Mouse (Mus musculus) myocyte (in vitro differentiated cells): ENCODE data around the gene Pax2. TPM values are rescaled to one million over a fixed set of nuclear protein-coding genes. Genes with fewer than 3 reads are reported as not detected.

Source experiments
- H3K27me3 ChIP-seq: one replicate; pipeline ENCODE4 v1.6.1; 2011; ENCODE audit not compliant: control insufficient read depth, insufficient read depth, insufficient read length
- H3K36me3 ChIP-seq: one replicate; pipeline ENCODE4 v1.6.1; 2011; ENCODE audit not compliant: control insufficient read depth, insufficient read depth
- H3K4me2 ChIP-seq: one replicate; pipeline ENCODE4 v1.6.1; 2011; ENCODE audit warnings: low read depth, control low read depth
- H3K4me3 ChIP-seq: one replicate; pipeline ENCODE4 v1.5.1; 2011; ENCODE audit warnings: mild to moderate bottlenecking, control low read depth, moderate library complexity
- H3K79me2 ChIP-seq: one replicate; pipeline ENCODE4 v1.6.1; 2011; ENCODE audit not compliant: control insufficient read depth, insufficient read depth
- H3ac ChIP-seq: one replicate; pipeline ENCODE4 v1.6.1; 2011; ENCODE audit not compliant: control insufficient read depth, insufficient read length
- CEBPB ChIP-seq: IDR thresholded peaks from 2 replicates; pipeline ENCODE4 v1.6.1; 2011; ENCODE audit warnings: mild to moderate bottlenecking, moderate library complexity; ENCODE audit not compliant: poor library complexity, insufficient read depth, severe bottlenecking
- E2F4 ChIP-seq: IDR thresholded peaks from one replicate; pipeline ENCODE4 v1.6.1; 2011; ENCODE audit warnings: mild to moderate bottlenecking, control low read depth, moderate library complexity; ENCODE audit not compliant: insufficient read depth
- MAX ChIP-seq: IDR thresholded peaks from one replicate; pipeline ENCODE4 v1.6.1; 2011; ENCODE audit warnings: low read depth, mild to moderate bottlenecking, control low read depth
- MYOD1 ChIP-seq, 3 experiments: IDR thresholded peaks; one replicate each; pipeline ENCODE4 v1.6.1; 2011; ENCODE audit warnings: control low read depth in 2 of 3, low read depth in 2 of 3, mild to moderate bottlenecking in 2 of 3, moderate library complexity in 1 of 3; ENCODE audit not compliant: insufficient read length in 2 of 3, control insufficient read depth in 1 of 3
- MYOG ChIP-seq, 3 experiments: IDR thresholded peaks; one replicate each; pipeline ENCODE4 v1.6.1; 2011; ENCODE audit warnings: control low read depth in 2 of 3, low read depth in 2 of 3, mild to moderate bottlenecking in 2 of 3; ENCODE audit not compliant: insufficient read length in 2 of 3, control insufficient read depth in 1 of 3, insufficient read depth in 1 of 3
- POLR2A ChIP-seq: IDR thresholded peaks from one replicate; pipeline ENCODE4 v1.6.1; 2011; ENCODE audit warnings: low read depth, mild to moderate bottlenecking, control low read depth, moderate library complexity; ENCODE audit not compliant: insufficient read length
- POLR2AphosphoS2 ChIP-seq: IDR thresholded peaks from one replicate; pipeline ENCODE4 v1.6.1; 2011; ENCODE audit warnings: low read depth, control low read depth; ENCODE audit not compliant: insufficient read length
- REST ChIP-seq: IDR thresholded peaks from one replicate; pipeline ENCODE4 v1.6.1; 2011; ENCODE audit warnings: mild to moderate bottlenecking, control low read depth, moderate library complexity; ENCODE audit not compliant: insufficient read depth, insufficient read length
- SRF ChIP-seq: IDR thresholded peaks from one replicate; pipeline ENCODE4 v1.6.1; 2011; ENCODE audit warnings: low read depth; ENCODE audit not compliant: control insufficient read depth, insufficient read length
- TCF12 ChIP-seq: IDR thresholded peaks from one replicate; pipeline ENCODE4 v1.6.1; 2011; ENCODE audit warnings: mild to moderate bottlenecking, control low read depth; ENCODE audit not compliant: poor library complexity, insufficient read depth, severe bottlenecking
- TCF3 ChIP-seq: IDR thresholded peaks from one replicate; pipeline ENCODE4 v1.6.1; 2011; ENCODE audit warnings: low read depth, control low read depth; ENCODE audit not compliant: insufficient read length
- USF1 ChIP-seq: IDR thresholded peaks from one replicate; pipeline ENCODE4 v1.6.1; 2011; ENCODE audit warnings: low read depth, mild to moderate bottlenecking, control low read depth, moderate library complexity
- polyA plus RNA-seq: library from polyadenylated mRNA; unstranded; fragments of >200 nt; fragmentation: generic; extraction: Trizol; gene quantifications from one replicate; pipeline ENCODE4 v1.2.1, GENCODE M21; 2012; ENCODE audit warnings: missing spikeins

The Pax2 gene
- polyA plus RNA-seq, 1 experiment: not detected

GRCm38 (mm10) chr19:44849465-44849864 lies 93.6 kb downstream of the Pax2 start:
- peaks cover 18% of the 10 kb centered on the region for H3K27me3 ChIP-seq
- TF ChIP-seq POLR2AphosphoS2 (no peak), SRF (no peak), CEBPB (no peak), TCF3 (no peak), MYOG (IDR thresholded peaks at IDR 0.05; ENCODE audit: control insufficient read depth in 1 of 3, insufficient read depth in 1 of 3, insufficient read length in 2 of 3, low read depth in 2 of 3) (no peak), E2F4 (no peak), MYOD1 (IDR thresholded peaks at IDR 0.05; ENCODE audit: control insufficient read depth in 1 of 3, insufficient read length in 2 of 3, low read depth in 2 of 3) (no peak), REST (no peak), USF1 (no peak), POLR2A (no peak), TCF12 (no peak), MAX (no peak)
- no peaks in the 10 kb centered on the region for H3K36me3 ChIP-seq
- H3K4me2 ChIP-seq: no peak overlapping the region
- no peak overlapping the region for H3ac ChIP-seq
- H3K79me2 ChIP-seq: no peaks in the 10 kb centered on the region
- H3K4me3 ChIP-seq: no peak overlapping the region

GRCm38 (mm10) chr19:44858671-44859070 lies 102.8 kb downstream of the Pax2 start:
- Histone ChIP-seq H3K27me3 (no peaks in the 10 kb centered on the region), H3ac (no peak overlapping the region), H3K79me2 (no peaks in the 10 kb centered on the region), H3K36me3 (no peaks in the 10 kb centered on the region), H3K4me2 (no peak overlapping the region), H3K4me3 (no peak overlapping the region)
- TF ChIP-seq CEBPB (no peak), TCF3 (no peak), MYOG (IDR thresholded peaks at IDR 0.05; ENCODE audit: control insufficient read depth in 1 of 3, insufficient read depth in 1 of 3, insufficient read length in 2 of 3, low read depth in 2 of 3) (no peak), SRF (no peak)

GRCm38 (mm10) chr19:44868766-44869165 lies 112.9 kb downstream of the Pax2 start:
- Histone ChIP-seq H3ac (no peak overlapping the region), H3K27me3 (peaks cover 49% of the 10 kb centered on the region), H3K4me2 (no peak overlapping the region), H3K36me3 (no peaks in the 10 kb centered on the region), H3K4me3 (no peak overlapping the region), H3K79me2 (no peaks in the 10 kb centered on the region)
- TF ChIP-seq CEBPB (no peak), MAX (no peak), TCF3 (no peak), POLR2AphosphoS2 (no peak), MYOD1 (IDR thresholded peaks at IDR 0.05; ENCODE audit: control insufficient read depth in 1 of 3, insufficient read length in 2 of 3, low read depth in 2 of 3) (no peak)

GRCm38 (mm10) chr19:44874186-44874898 lies 118.5 kb downstream of the Pax2 start:
- no peak for TF ChIP-seq POLR2AphosphoS2
- no peak for TF ChIP-seq TCF3
- no peak for TF ChIP-seq MYOD1 (IDR thresholded peaks at IDR 0.05; ENCODE audit: control insufficient read depth in 1 of 3, insufficient read length in 2 of 3, low read depth in 2 of 3)
- TF ChIP-seq TCF12: no peak
- no peak for TF ChIP-seq USF1
- TF ChIP-seq SRF: no peak
- TF ChIP-seq REST: no peak
- no peak for TF ChIP-seq CEBPB
- no peak for TF ChIP-seq MAX
- no peak for TF ChIP-seq MYOG (IDR thresholded peaks at IDR 0.05; ENCODE audit: control insufficient read depth in 1 of 3, insufficient read depth in 1 of 3, insufficient read length in 2 of 3, low read depth in 2 of 3)
- no peak for TF ChIP-seq POLR2A
- TF ChIP-seq E2F4: no peak
- Histone ChIP-seq H3K27me3 (peaks cover 47% of the 10 kb centered on the region), H3K79me2 (no peaks in the 10 kb centered on the region)

GRCm38 (mm10) chr19:44874928-44875327 lies 119.1 kb downstream of the Pax2 start:
- no peaks in the 10 kb centered on the region for H3K36me3 ChIP-seq
- no peak overlapping the region for H3K4me3 ChIP-seq
- no peak overlapping the region for H3K4me2 ChIP-seq
- H3K79me2 ChIP-seq: no peaks in the 10 kb centered on the region
- peaks cover 44% of the 10 kb centered on the region for H3K27me3 ChIP-seq
- no peak overlapping the region for H3ac ChIP-seq
- TF ChIP-seq MYOG (IDR thresholded peaks at IDR 0.05; ENCODE audit: control insufficient read depth in 1 of 3, insufficient read depth in 1 of 3, insufficient read length in 2 of 3, low read depth in 2 of 3) (no peak), CEBPB (no peak), MAX (no peak), REST (no peak), E2F4 (no peak), TCF3 (no peak), POLR2A (no peak), SRF (no peak), TCF12 (no peak), POLR2AphosphoS2 (no peak), USF1 (no peak), MYOD1 (IDR thresholded peaks at IDR 0.05; ENCODE audit: control insufficient read depth in 1 of 3, insufficient read length in 2 of 3, low read depth in 2 of 3) (no peak)

More at GRCm38 (mm10) chr19:44874186-44874898, 118.5 kb downstream of the Pax2 start:
- H3K36me3 ChIP-seq: no peaks in the 10 kb centered on the region
- no peak overlapping the region for H3K4me2 ChIP-seq
- H3K4me3 ChIP-seq: no peak overlapping the region
- no peak overlapping the region for H3ac ChIP-seq
